Mouse (Mus musculus) B cell, adult 67 days (primary cell): ENCODE results near the gene Olfr357. TPM values are rescaled to one million over a fixed set of nuclear protein-coding genes. Genes with fewer than 3 reads are reported as not detected.

Experiments used
- total RNA-seq, 2 experiments: library from RNA; stranded (reverse); gene quantifications; 4 replicates each; pipeline ENCODE4 v1.2.4; 2023

The Olfr357 gene
- total RNA-seq: not detected

DNA sequence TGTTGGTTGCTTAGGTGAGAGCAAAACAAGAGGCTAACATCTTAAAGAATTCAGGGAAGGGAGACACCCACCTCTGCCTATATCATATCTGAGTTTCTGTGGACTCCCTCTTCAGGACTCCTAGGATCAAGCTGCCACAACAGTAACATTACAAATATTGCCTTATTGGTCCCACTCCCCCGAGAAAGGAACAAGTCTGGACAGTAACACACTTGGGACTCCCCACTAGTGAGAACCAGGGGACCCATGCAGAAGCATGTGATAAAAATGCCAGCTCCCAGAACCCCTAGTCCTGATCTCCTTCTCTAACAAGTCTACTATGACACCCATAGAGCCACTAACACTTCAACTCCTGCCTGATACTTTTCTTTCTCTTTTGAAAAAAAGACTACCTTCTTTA is at the start of gene Olfr357:
Gene Olfr357, plus strand, starts transcription at position 301 of the 400 bp plus-strand sequence.

DNA sequence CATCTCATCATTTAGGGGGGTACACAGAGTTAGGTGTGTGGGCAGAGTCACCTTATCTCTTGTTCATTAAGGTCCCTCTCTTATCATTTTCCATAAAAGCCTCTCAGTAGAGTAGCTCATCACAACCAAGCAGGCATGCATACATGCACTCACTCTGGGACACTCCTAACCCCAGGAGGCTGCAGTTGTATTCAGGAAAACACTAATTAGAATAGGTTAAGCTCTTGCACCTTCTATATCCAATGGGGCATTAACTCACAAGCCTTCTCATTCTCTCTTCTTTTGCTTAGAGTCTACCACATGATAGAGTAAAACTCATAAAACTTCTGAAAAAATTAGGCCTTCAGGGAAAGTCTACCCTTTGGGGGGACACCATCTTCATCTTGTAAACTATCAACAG is 15.6 kb downstream of the Olfr357 start, which contains the start of gene Olfr358:
Gene Olfr358, minus strand, starts transcription at position 101 of the 400 bp plus-strand sequence.

Other genes starting within 250 kb of the Olfr357 start
- not detected for gene Olfr348, start 209.6 kb upstream of the Olfr357 start, total RNA-seq
- gene Olfr50, start 203.3 kb upstream of the Olfr357 start, total RNA-seq: not detected
- gene Olfr3, start 176.8 kb upstream of the Olfr357 start, total RNA-seq: not detected
- not detected for gene Olfr350, start 147.5 kb upstream of the Olfr357 start, total RNA-seq
- gene Olfr351, start 131.2 kb upstream of the Olfr357 start, total RNA-seq: not detected
- gene Olfr352, start 125.4 kb upstream of the Olfr357 start, total RNA-seq: not detected
- not detected for gene Olfr353, start 100.9 kb upstream of the Olfr357 start, total RNA-seq
- not detected for gene Olfr354, start 88.1 kb upstream of the Olfr357 start, total RNA-seq
- gene Olfr355, start 64.9 kb upstream of the Olfr357 start, total RNA-seq: not detected
- gene Olfr356, start 56.7 kb upstream of the Olfr357 start, total RNA-seq: not detected
- not detected for gene Olfr358, start 15.5 kb downstream of the Olfr357 start, total RNA-seq
- gene Olfr360, start 71.9 kb downstream of the Olfr357 start, total RNA-seq: not detected
- not detected for gene Olfr361, start 95.5 kb downstream of the Olfr357 start, total RNA-seq
- not detected for gene Olfr362, start 124.1 kb downstream of the Olfr357 start, total RNA-seq
- not detected for gene Olfr364-ps1, start 145.5 kb downstream of the Olfr357 start, total RNA-seq
- gene Olfr365, start 194.4 kb downstream of the Olfr357 start, total RNA-seq: under 1 TPM in 1 of 2 experiments, not detected in 1; 0.09 TPM
- not detected for gene Olfr366, start 217.7 kb downstream of the Olfr357 start, total RNA-seq